Mouse (Mus musculus): Measurements from ENCODE around the gene Brd9.
A peak's percentile ranks its signal among the peaks of the same experiment; 100 is the strongest.
"Not testable (repeated sequence)": the region's sequence is repeated elsewhere in the genome, so short reads cannot be mapped to it uniquely, and the experiment has no call there.

Brd9 gene

GRCm38 (mm10) chr13:73990761-73991160, 53.1 kb downstream of the Brd9 start:
- no peak for DNase-seq

GRCm38 (mm10) chr13:73991267-73991666, 53.7 kb downstream of the Brd9 start:
- DNase-seq, result no peak

GRCm38 (mm10) chr13:73996456-73996855, 58.8 kb downstream of the Brd9 start:
- no peak for DNase-seq

- no peak for DNase-seq
Measured at GRCm38 (mm10) chr13:74000519-74000918, 62.9 kb downstream of the Brd9 start.

- no peak for DNase-seq
Measured at GRCm38 (mm10) chr13:74000961-74001360, 63.4 kb downstream of the Brd9 start.

GRCm38 (mm10) chr13:74001492-74001891, 63.9 kb downstream of the Brd9 start:
- no peak for DNase-seq

GRCm38 (mm10) chr13:74006881-74007280, 69.3 kb downstream of the Brd9 start:
- DNase-seq, result not testable (repeated sequence)

GRCm38 (mm10) chr13:74008216-74008615, 70.6 kb downstream of the Brd9 start:
- DNase-seq, result not testable (repeated sequence)

- DNase-seq, result peak; percentile 96 to 97
Measured at GRCm38 (mm10) chr13:74008948-74009718, 71.5 kb downstream of the Brd9 start, which contains the start of gene Tppp. Gene Tppp (plus strand): TSS chr13:74009407.

GRCm38 (mm10) chr13:74009791-74010614, 72.4 kb downstream of the Brd9 start:
- peak; percentile 81 to 84 for DNase-seq

Measured in lung, adult 18-20 months (tissue).